Mouse (Mus musculus): ENCODE results near the gene Ankrd60. TPM values are rescaled to one million over a fixed set of nuclear protein-coding genes. Genes with fewer than 3 reads are reported as not detected.

Gene Ankrd60
- polyA plus RNA-seq, 1 experiment from 2014 or later: not detected

DNA sequence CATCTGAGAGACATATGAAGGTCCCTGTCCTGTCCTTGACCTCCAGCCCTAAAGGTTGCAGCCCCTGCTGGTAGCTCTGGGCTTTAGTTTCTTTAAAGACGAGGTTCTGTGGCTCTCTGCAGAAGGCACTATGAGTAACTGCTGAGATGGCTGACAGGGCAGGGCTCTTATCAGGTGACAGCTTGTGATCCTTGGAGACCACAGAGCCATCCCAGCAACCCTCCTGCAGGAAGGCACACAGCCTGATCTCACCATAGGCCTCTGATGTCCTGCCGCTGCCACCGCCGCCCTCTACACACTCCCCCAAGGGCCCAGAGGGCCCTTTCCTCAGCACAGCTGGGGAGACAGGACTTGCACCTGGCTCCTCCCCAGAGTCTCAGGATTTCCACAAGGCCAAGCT is 36.4 kb downstream of the Ankrd60 start:
- H3K9ac ChIP-seq (replicated peaks): no peak overlapping the region
- no peak overlapping the region for H3K4me2 ChIP-seq (replicated peaks)
- no peak overlapping the region for H3K27ac ChIP-seq (replicated peaks)
- no peak overlapping the region for H3K4me3 ChIP-seq
- peaks cover 15% of the 10 kb centered on the region; the same call in 1 of the 2 replicates for H3K27me3 ChIP-seq
- WGBS: 68% methylated on average over 4 of the region's 4 CpGs
- ATAC-seq (ENCODE audit: low FRiP score, low read depth): no peak
- H3K4me1 ChIP-seq: peaks cover 10% of the 10 kb centered on the region; the same call in 1 of the 2 replicates
- H3K36me3 ChIP-seq: no peaks in the 10 kb centered on the region
- H3K9me3 ChIP-seq: no peaks in the 10 kb centered on the region

DNA sequence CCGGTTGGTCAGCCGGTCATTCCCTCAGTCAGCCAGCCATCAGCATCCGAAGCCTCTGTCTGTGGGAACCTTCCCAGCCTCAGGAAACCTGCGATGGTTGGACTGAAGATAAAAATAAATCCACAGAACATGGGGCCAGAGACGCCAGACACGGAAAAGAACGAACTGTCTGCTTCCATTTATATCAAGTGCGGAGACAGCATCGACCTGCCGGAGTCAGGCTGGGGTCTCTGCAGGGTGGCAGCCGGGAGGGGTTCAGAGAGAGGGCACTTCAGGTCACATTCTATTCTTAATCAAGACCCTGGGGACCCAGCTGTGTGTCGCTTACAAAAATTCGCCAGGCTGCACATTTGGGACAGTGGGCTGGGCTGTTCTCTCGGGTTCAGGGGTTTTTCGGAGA is 38.4 kb downstream of the Ankrd60 start:
- Histone ChIP-seq H3K9ac (replicated peaks) (0 out of 2 replicates have a peak overlapping the region, but pooled peaks have one; percentile 1), H3K36me3 (no peaks in the 10 kb centered on the region), H3K4me3 (no peak overlapping the region), H3K4me1 (peaks cover 7% of the 10 kb centered on the region; the same call in 1 of the 2 replicates), H3K27ac (replicated peaks) (no peak overlapping the region), H3K9me3 (no peaks in the 10 kb centered on the region), H3K27me3 (peaks cover 9% of the 10 kb centered on the region; the same call in 1 of the 2 replicates), H3K4me2 (replicated peaks) (no peak overlapping the region)
- ATAC-seq (ENCODE audit: low FRiP score, low read depth): no peak
- WGBS: 61% methylated on average over 15 of the region's 15 CpGs

DNA sequence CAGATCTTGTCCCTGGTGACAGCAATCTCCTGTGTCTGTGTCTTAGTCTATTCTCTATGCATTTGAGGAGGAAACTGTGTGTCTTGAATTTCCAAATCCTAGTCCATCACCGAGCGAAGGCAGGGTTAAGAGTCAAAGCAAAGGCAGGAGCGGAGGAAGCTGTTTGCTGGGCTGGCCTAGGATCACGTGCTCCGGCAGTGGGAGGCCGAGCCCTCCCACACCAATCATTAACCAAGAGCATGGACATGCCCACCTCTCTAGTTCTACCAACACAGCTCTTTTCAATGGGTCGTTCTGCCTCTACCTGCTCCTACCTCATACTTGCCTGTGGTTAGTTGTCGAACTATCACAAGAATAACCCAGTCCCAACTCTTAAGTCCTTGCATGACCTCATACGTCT is 42.3 kb downstream of the Ankrd60 start:
- WGBS: 96% methylated on average over 9 of the region's 9 CpGs
- H3K27me3 ChIP-seq: 0 out of 2 replicates have a peak, but pooled peaks cover 3% of the 10 kb centered on the region

DNA sequence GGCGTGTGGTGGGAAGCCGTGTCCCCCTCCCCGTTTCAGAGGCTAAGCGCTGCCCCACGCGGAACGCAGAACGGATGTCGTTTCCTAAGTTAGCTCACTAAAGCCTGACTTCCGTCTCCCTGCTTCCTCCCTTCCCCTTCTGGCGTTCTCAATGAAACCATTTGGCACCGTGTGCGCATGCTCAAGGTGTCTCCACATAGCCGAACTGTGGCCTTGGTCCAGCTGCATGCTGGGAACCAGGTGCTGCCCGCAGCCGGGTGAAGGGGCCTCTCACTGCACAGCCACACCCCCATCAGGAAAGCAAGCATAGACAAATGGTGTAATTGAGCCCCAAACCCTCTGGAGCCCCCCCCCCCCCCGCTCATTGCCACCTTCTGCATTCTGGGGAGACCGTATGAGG is 42.8 kb downstream of the Ankrd60 start:
- WGBS: 93% methylated on average over 18 of the region's 18 CpGs

More for the DNA sequence above, 42.3 kb downstream of the Ankrd60 start:
- Histone ChIP-seq H3K27ac (replicated peaks) (no peak overlapping the region), H3K9me3 (no peaks in the 10 kb centered on the region), H3K4me3 (no peak overlapping the region), H3K9ac (replicated peaks) (no peak overlapping the region), H3K36me3 (no peaks in the 10 kb centered on the region), H3K4me1 (peaks cover 7% of the 10 kb centered on the region; the same call in 1 of the 2 replicates), H3K4me2 (replicated peaks) (no peak overlapping the region)
- ATAC-seq (ENCODE audit: low FRiP score, low read depth): no peak

DNA sequence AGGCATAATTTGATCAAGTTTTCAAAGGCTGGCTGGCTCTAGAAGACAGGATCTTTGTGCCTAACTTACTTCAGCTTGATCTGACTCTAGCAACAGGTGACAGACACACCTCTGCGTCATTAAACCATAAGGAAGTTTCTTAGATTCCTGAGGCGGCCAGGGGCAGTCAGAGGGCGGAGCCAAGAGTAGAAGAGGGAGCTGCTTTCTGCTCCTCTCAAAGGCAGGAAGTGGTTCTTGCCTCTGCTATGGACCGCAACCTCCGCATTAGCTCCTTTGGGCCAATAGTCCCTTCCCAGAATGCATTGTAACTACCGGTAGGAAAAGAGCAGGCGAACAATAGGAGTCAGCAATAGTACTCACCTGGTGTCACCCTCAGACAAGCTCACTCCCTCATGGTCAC is 43.6 kb downstream of the Ankrd60 start:
- no peak overlapping the region for H3K27ac ChIP-seq (replicated peaks)
- H3K27me3 ChIP-seq: 0 out of 2 replicates have a peak, but pooled peaks cover 3% of the 10 kb centered on the region
- H3K4me1 ChIP-seq: peaks cover 1% of the 10 kb centered on the region; the same call in 1 of the 2 replicates
- no peak overlapping the region for H3K9ac ChIP-seq (replicated peaks)
- H3K4me3 ChIP-seq: no peak overlapping the region
- no peaks in the 10 kb centered on the region for H3K36me3 ChIP-seq
- no peak overlapping the region for H3K4me2 ChIP-seq (replicated peaks)
- ATAC-seq (ENCODE audit: low FRiP score, low read depth): no peak
- H3K9me3 ChIP-seq: no peaks in the 10 kb centered on the region
- 87% methylated on average over 7 of the region's 7 CpGs for WGBS

More for the DNA sequence above, 42.8 kb downstream of the Ankrd60 start:
- H3K27me3 ChIP-seq: 0 out of 2 replicates have a peak, but pooled peaks cover 3% of the 10 kb centered on the region
- ATAC-seq (ENCODE audit: low FRiP score, low read depth): no peak
- no peaks in the 10 kb centered on the region for H3K9me3 ChIP-seq
- no peak overlapping the region for H3K4me3 ChIP-seq
- H3K4me1 ChIP-seq: peaks cover 7% of the 10 kb centered on the region; the same call in 1 of the 2 replicates
- no peak overlapping the region for H3K9ac ChIP-seq (replicated peaks)
- H3K36me3 ChIP-seq: no peaks in the 10 kb centered on the region
- no peak overlapping the region for H3K4me2 ChIP-seq (replicated peaks)
- H3K27ac ChIP-seq (replicated peaks): no peak overlapping the region

DNA sequence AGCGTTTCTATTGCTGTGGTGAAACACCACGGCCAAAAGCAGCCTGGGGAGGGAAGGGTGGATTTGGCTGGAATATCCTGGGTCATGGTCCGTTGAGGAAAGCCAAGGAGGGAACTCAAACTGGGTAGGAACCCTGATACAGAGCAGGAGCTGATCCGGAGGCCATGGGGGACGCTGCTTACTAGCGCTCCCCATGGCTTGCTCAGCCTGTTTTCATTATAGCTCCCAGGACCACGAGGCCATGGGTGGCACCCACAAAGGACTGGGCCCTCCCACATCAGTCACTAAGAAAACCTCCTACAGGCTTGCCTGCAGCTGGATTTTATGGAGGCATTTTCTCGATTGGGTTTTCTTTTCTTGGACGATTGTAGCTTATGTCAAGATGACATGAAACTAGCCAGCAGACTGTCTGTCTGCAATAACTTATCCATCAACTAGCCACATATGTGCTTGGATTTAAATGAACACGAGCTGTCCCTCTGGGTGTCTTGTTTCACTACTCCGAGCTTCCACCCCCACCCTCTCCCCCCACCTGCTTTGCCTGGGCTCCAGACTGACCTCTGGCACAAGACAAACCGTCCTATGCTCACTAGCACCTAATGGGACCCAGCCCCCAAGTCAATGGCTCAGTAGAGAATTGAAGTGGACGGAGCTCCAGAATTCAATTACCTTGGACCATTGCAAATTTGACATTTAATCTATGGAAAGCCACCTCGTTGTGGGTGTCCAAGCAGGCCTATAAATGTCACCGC is 45.3 kb downstream of the Ankrd60 start:
- ATAC-seq (ENCODE audit: low FRiP score, low read depth): no peak

DNA sequence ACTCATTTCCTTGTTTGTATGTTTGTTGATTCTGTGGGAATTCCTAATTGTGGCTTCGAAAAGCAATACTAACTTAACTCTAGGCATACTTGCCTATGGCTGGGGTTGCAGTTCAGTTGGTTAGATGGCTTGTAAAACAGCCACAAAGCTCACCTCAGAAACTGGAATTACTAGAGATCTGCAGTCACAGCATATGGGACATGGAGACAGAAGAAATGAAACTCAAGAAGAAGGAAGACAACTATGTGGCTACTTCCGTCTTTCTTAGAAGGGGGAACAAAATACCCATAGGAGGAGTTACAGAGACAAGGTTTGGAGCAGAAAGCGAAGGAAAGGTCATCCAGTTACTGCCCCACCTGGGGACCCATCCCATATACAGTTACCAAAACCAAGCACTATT is 49.7 kb downstream of the Ankrd60 start:
- 0 out of 2 replicates have a peak, but pooled peaks cover 3% of the 10 kb centered on the region for H3K27me3 ChIP-seq
- ATAC-seq (ENCODE audit: low FRiP score, low read depth): no peak
- H3K4me2 ChIP-seq (replicated peaks): no peak overlapping the region
- H3K9ac ChIP-seq (replicated peaks): no peak overlapping the region
- no peaks in the 10 kb centered on the region for H3K36me3 ChIP-seq
- WGBS: 87% methylated on average over 3 of the region's 3 CpGs
- no peaks in the 10 kb centered on the region for H3K4me1 ChIP-seq
- H3K27ac ChIP-seq (replicated peaks): no peak overlapping the region
- no peaks in the 10 kb centered on the region for H3K9me3 ChIP-seq
- H3K4me3 ChIP-seq: no peak overlapping the region

More for the DNA sequence above, 45.3 kb downstream of the Ankrd60 start:
- Histone ChIP-seq H3K27me3 (0 out of 2 replicates have a peak, but pooled peaks cover 3% of the 10 kb centered on the region), H3K4me1 (no peaks in the 10 kb centered on the region), H3K9me3 (no peaks in the 10 kb centered on the region), H3K9ac (replicated peaks) (no peak overlapping the region), H3K27ac (replicated peaks) (no peak overlapping the region), H3K36me3 (no peaks in the 10 kb centered on the region), H3K4me3 (no peak overlapping the region), H3K4me2 (replicated peaks) (no peak overlapping the region)
- WGBS: 73% methylated on average over 15 of the region's 15 CpGs

DNA sequence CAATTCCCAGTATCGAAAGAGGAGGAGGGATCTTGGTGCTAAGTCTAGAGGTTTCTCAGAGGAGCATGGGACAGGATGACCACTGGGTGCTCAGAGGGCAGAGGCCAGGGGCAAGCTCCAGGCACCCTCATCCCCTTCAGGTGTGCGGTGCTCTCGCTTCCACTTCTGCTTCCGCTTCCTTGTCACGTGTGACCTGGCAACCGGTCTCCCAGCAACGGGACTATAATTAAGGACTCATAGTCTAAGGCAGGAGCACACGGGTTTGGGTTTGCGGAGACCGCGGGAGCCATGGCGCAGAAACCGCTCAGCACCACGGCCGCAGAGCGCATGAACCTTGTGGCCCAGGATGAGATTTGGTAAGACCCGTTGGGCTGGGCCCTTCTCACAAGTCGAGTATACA is 55.8 kb downstream of the Ankrd60 start, which contains the start of gene 1700021F07Rik:
TSS of gene 1700021F07Rik (plus strand) at position 211 of the 400 bp plus-strand sequence.
- Histone ChIP-seq H3K9ac (replicated peaks) (no peak within 1 kb of the TSS), H3K4me3 (no peak within 1 kb of the TSS)
- WGBS: 93% methylated on average over 18 of the region's 18 CpGs

More for the DNA sequence above, 55.8 kb downstream of the Ankrd60 start, which contains the start of gene 1700021F07Rik:
- H3K9me3 ChIP-seq: no peaks in the 10 kb centered on the region
- no peak for ATAC-seq (ENCODE audit: low FRiP score, low read depth)
- no peaks in the 10 kb centered on the region; the same call in 1 of the 2 replicates for H3K27me3 ChIP-seq
- H3K4me2 ChIP-seq (replicated peaks): no peak within 1 kb of the TSS
- H3K36me3 ChIP-seq: no peaks in the 10 kb centered on the region
- H3K4me1 ChIP-seq: no peaks in the 10 kb centered on the region
- H3K27ac ChIP-seq (replicated peaks): no peak within 1 kb of the TSS

Other genes starting within 250 kb of the Ankrd60 start
- gene 1700021F07Rik, start 55.8 kb downstream of the Ankrd60 start, polyA plus RNA-seq (2016; fragmentation: Nextera tagmentation; extraction: Ambion mirVana): not detected in 2 replicates
- 41.4 and 42.5 TPM in 2 replicates for gene Rab22a, start 81.4 kb upstream of the Ankrd60 start, polyA plus RNA-seq (2016; fragmentation: Nextera tagmentation; extraction: Ambion mirVana)
- gene 1700010B08Rik, start 141.1 kb upstream of the Ankrd60 start, polyA plus RNA-seq (2016; fragmentation: Nextera tagmentation; extraction: Ambion mirVana): not detected in 2 replicates
- 11.0 and 14.8 TPM in 2 replicates for gene Vapb, start 159.1 kb upstream of the Ankrd60 start, polyA plus RNA-seq (2016; fragmentation: Nextera tagmentation; extraction: Ambion mirVana)

Measured in midbrain, embryonic 12.5 days (tissue).